Mouse (Mus musculus) G1E-ER4 (cell line): ENCODE measurements around the gene Cbx1. TPM values are rescaled to one million over a fixed set of nuclear protein-coding genes. Genes with fewer than 3 reads are reported as not detected.

Experiments
- GATA1 ChIP-seq: IDR thresholded peaks from one replicate; pipeline ENCODE4 v1.8.0; 2012; ENCODE audit warnings: low read length, inconsistent platforms
- polyA plus RNA-seq: library from polyadenylated mRNA; stranded (reverse); fragments of >175 nt; gene quantifications from 2 replicates; pipeline ENCODE4 v1.2.3, GENCODE M21; 2012

Gene Cbx1
- polyA plus RNA-seq, 1 experiment = 76.2 TPM

- no peak for TF ChIP-seq GATA1
Measured at GRCm38 (mm10) chr11:96767096-96767495, 21.8 kb upstream of the Cbx1 start.

- no peak for TF ChIP-seq GATA1
Measured at GRCm38 (mm10) chr11:96768240-96768639, 20.7 kb upstream of the Cbx1 start.

- no peak for TF ChIP-seq GATA1
Measured at GRCm38 (mm10) chr11:96771274-96771975, 17.5 kb upstream of the Cbx1 start.

- no peak for TF ChIP-seq GATA1
Measured at GRCm38 (mm10) chr11:96772413-96772812, 16.5 kb upstream of the Cbx1 start.

- no peak for TF ChIP-seq GATA1
Measured at GRCm38 (mm10) chr11:96774536-96774935, 14.4 kb upstream of the Cbx1 start.

- TF ChIP-seq GATA1 = no peak
Measured at GRCm38 (mm10) chr11:96775063-96775462, 13.9 kb upstream of the Cbx1 start.

GRCm38 (mm10) chr11:96775665-96776064, 13.3 kb upstream of the Cbx1 start:
- no peak for TF ChIP-seq GATA1

- no peak for TF ChIP-seq GATA1
Measured at GRCm38 (mm10) chr11:96776068-96776467, 12.9 kb upstream of the Cbx1 start.

- no peak for TF ChIP-seq GATA1
Measured at GRCm38 (mm10) chr11:96776968-96777962, 11.7 kb upstream of the Cbx1 start, which contains the start of gene Snx11. Gene Snx11, minus strand, starts transcription at chr11:96777559.

GRCm38 (mm10) chr11:96780306-96780705, 8.6 kb upstream of the Cbx1 start:
- TF ChIP-seq GATA1 = no peak

- no peak for TF ChIP-seq GATA1
Measured at GRCm38 (mm10) chr11:96781425-96781824, 7.5 kb upstream of the Cbx1 start.

- no peak for TF ChIP-seq GATA1
Measured at GRCm38 (mm10) chr11:96786731-96787450, 2.0 kb upstream of the Cbx1 start.

GRCm38 (mm10) chr11:96789990-96790389, 1.1 kb downstream of the Cbx1 start:
- TF ChIP-seq GATA1 = no peak

- no peak for TF ChIP-seq GATA1
Measured at GRCm38 (mm10) chr11:96790681-96791080, 1.8 kb downstream of the Cbx1 start.

- no peak for TF ChIP-seq GATA1
Measured at GRCm38 (mm10) chr11:96795491-96795890, 6.6 kb downstream of the Cbx1 start.

- no peak for TF ChIP-seq GATA1
Measured at GRCm38 (mm10) chr11:96796081-96796480, 7.2 kb downstream of the Cbx1 start.
